Mouse (Mus musculus) intestine, embryonic 14.5 days (tissue): ENCODE results near the gene Igsf21. TPM values are rescaled to one million over a fixed set of nuclear protein-coding genes. Genes with fewer than 3 reads are reported as not detected.
A peak's percentile ranks its signal among the peaks of the same experiment; 100 is the strongest.

ENCODE experiments used
- ATAC-seq: fragments of 200-750 bp; cut with Nextera tagmentation; replicated peaks from 2 replicates; pipeline ENCODE4 v1.8.0; 2017; ENCODE audit warnings: low read depth, moderate number of reproducible peaks, moderate TSS enrichment, moderate library complexity; ENCODE audit not compliant: low FRiP score, low TSS enrichment
- DNase-seq: peaks from one replicate; pipeline ENCODE4 v3.0.0-alpha.2; 2018; ENCODE audit warnings: low spot score
- H3K27ac ChIP-seq: fragments of 300-500 bp; sonication (generic); 2 replicates; pipeline ENCODE4 v1.5.1; 2014; ENCODE audit warnings: low read depth, mild to moderate bottlenecking, control low read depth
- H3K27me3 ChIP-seq: fragments of 300-500 bp; sonication (generic); replicated peaks from 2 replicates; pipeline ENCODE4 v1.6.1; 2014; ENCODE audit warnings: low read length, control low read depth; ENCODE audit not compliant: control insufficient read depth, insufficient read depth
- H3K36me3 ChIP-seq: fragments of 300-500 bp; sonication (generic); 2 replicates; pipeline ENCODE4 v1.6.1; 2014; ENCODE audit warnings: low read length, control low read depth; ENCODE audit not compliant: control insufficient read depth, insufficient read depth
- H3K4me1 ChIP-seq: fragments of 300-500 bp; sonication (generic); replicated peaks from 2 replicates; pipeline ENCODE4 v1.6.1; 2014; ENCODE audit warnings: low read length, control low read depth, mixed read lengths; ENCODE audit not compliant: control insufficient read depth, insufficient read depth
- H3K4me2 ChIP-seq: fragments of 300-500 bp; sonication (generic); 2 replicates; pipeline ENCODE4 v1.6.1; 2014; ENCODE audit warnings: low read length
- H3K4me3 ChIP-seq: fragments of 300-500 bp; sonication (generic); 2 replicates; pipeline ENCODE4 v1.5.1; 2014; ENCODE audit warnings: low read depth, low read length, control low read depth, mixed read lengths
- H3K9ac ChIP-seq: fragments of 300-500 bp; sonication (generic); 2 replicates; pipeline ENCODE4 v1.6.1; 2014; ENCODE audit warnings: mild to moderate bottlenecking, low read length
- H3K9me3 ChIP-seq: fragments of 300-500 bp; sonication (generic); 2 replicates; pipeline ENCODE4 v1.6.1; 2016; ENCODE audit warnings: low read length, control low read depth; ENCODE audit not compliant: control insufficient read depth
- WGBS: fragments of 180-500 bp; shearing (Covaris S2); extraction: QIAGEN DNeasy Blood & Tissue Kit; methylation state at CpG from one replicate; pipeline ENCODE4 v1.1.7; 2014; 5-methylcytosine and 5-hydroxymethylcytosine counted together
- polyA plus RNA-seq: library from polyadenylated mRNA; unstranded; fragments of >200 nt; fragmentation: Nextera tagmentation; extraction: Ambion mirVana; gene quantifications from 2 replicates; pipeline ENCODE4 v1.2.1, GENCODE M21; 2014

Gene Igsf21
- polyA plus RNA-seq, 1 experiment from 2014 or later = 2.2 TPM

DNA sequence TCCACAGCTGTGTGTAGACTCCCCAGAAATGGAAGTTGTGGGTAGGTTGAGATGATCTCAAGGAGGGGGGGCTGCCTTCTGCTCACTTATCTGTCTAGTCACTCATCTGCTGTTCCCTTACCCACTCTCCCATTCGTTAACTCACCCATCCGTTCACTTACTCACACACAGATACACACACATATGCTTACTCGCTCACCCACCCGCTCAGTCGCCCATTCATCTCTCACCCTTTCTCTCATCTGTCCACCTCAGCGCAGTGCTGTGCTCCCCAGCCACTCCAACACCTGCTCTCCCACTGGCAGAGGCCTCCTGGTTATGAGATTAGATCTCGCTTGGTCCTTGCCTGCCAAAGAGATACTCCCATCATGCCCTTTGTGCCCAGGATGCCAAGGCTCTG, 22.1 kb downstream of the Igsf21 start:
- DNase-seq = no peak
- Histone ChIP-seq H3K4me1 (no peaks in the 10 kb centered on the region), H3K27ac (no peak overlapping the region), H3K4me3 (no peak overlapping the region), H3K9me3 (no peaks in the 10 kb centered on the region), H3K9ac (no peak overlapping the region), H3K4me2 (no peak overlapping the region), H3K27me3 (peaks cover 10% of the 10 kb centered on the region), H3K36me3 (no peaks in the 10 kb centered on the region)
- WGBS = 82% methylated on average over 7 of the region's 7 CpGs
- no peak for ATAC-seq

DNA sequence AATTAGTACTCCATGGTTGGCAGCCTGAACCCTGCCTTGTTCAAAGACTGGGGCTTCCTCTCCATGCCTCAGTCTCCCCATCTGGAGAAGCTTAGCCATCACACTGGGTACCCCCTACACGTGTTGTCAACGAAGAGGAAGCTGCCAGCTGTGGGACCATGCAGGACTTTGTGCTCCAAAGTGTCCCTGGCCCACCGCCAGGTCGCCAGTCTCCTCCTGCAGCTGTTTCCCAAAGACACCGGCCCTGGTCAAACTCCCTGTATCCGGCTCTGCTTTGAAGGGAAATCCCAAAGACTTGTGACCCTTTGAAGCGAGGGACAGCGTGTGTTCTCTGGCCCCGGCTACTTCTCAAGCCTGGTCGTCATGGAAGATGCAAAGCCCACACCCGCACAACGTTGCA, 23.5 kb downstream of the Igsf21 start:
- Histone ChIP-seq H3K4me1 (no peaks in the 10 kb centered on the region), H3K36me3 (no peaks in the 10 kb centered on the region), H3K27me3 (peaks cover 10% of the 10 kb centered on the region), H3K27ac (no peak overlapping the region), H3K9me3 (no peaks in the 10 kb centered on the region), H3K4me2 (no peak overlapping the region), H3K9ac (no peak overlapping the region), H3K4me3 (no peak overlapping the region)
- no peak for ATAC-seq
- WGBS = 35% methylated on average over 12 of the region's 12 CpGs
- DNase-seq = no peak

DNA sequence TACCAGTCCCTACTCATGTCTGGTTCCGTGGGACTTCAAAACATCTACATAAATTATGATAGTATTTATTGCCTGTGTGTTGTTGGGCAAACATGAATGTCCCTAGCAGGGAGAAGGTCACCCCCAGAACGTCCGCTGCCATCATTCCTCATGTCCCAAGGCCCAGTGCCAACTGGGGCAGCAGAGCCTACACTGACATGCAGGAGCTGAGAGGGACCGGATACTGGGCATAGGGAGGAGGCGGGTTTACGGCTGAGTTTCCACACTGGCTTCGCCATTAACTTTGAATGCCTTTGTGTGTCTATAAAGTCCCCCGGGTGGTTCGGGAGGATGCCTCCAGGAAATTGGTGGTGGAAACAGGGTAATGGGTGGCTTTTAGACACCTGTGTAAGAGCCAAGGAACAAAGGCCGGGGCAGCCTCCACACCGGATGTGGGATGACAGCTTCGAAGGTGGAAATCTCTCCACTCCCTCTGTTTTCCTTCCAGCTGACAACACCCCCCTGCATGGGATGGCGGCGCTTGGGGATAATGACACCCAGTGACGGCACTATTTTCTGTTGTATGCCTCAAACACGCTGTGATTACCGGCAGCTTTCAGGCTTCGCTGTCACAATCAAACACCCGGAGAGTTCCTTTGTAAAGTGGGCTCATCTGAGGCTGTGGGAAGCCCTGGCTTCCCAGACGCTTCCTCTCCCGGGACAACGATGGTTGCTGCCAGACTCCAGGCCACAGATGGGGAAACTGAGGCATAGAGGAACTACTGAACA, 26.1 kb downstream of the Igsf21 start:
- no peak for DNase-seq
- Histone ChIP-seq H3K27ac (no peak overlapping the region), H3K36me3 (no peaks in the 10 kb centered on the region), H3K4me3 (no peak overlapping the region), H3K9me3 (no peaks in the 10 kb centered on the region), H3K9ac (no peak overlapping the region), H3K4me2 (no peak overlapping the region), H3K27me3 (peaks cover 10% of the 10 kb centered on the region), H3K4me1 (no peaks in the 10 kb centered on the region)
- WGBS = 64% methylated on average over 22 of the region's 22 CpGs
- no peak for ATAC-seq

DNA sequence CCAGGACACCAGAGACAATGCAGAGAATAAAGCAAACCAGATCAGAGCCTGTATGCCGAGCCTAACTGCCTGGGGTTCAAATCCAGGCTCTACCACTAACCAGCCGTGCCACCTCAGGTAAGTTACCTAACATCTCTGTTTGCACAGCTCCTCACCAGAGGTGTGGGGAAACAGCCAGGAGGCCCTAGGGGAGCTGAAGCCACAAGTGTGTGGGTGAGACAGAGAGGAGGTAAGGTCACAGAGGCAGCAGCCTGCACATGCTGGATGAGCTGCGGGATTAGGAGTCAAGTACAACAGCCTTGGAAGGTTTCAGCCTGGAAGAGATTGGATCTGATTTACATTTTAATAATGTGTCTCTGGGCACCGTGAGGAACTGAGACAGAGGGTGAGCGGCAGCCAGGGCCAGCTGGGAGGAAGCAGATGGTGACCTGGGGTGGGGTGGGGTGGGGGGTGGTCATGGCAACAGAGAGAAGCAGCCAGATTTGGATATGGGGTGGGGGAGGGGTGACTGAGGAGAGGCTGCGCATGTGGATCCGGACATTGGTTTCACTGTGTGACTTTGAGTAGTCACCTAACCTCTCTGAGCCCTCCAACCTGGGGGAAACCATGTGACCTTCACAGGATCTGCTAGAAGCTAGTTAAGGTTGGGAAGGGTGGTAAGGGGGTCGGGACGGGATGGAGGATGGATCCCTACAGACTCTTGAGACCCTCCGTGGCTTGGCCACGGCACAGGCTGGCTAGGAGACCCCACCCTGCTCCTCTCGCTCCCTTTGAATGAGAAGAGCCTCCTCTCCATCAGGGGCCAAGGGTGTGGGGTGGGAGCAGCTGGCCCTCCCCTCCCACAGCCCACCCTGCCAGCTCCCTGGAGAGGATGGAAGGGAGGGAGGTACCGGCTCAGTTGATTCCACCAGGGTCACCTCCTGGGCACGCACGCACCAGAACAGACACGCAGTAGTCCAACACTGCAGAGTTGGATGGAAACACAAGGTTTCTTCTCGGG, 27.4 kb downstream of the Igsf21 start:
- Histone ChIP-seq H3K9me3 (no peaks in the 10 kb centered on the region), H3K9ac (no peak overlapping the region), H3K4me2 (no peak overlapping the region), H3K36me3 (no peaks in the 10 kb centered on the region), H3K27ac (0 out of 2 replicates have a peak overlapping the region, but pooled peaks have one; percentile 7), H3K4me3 (no peak overlapping the region), H3K4me1 (no peaks in the 10 kb centered on the region), H3K27me3 (peaks cover 6% of the 10 kb centered on the region; the same call in 1 of the 2 replicates)
- no peak for DNase-seq
- 61% methylated on average over 17 of the region's 17 CpGs for WGBS
- ATAC-seq = no peak

DNA sequence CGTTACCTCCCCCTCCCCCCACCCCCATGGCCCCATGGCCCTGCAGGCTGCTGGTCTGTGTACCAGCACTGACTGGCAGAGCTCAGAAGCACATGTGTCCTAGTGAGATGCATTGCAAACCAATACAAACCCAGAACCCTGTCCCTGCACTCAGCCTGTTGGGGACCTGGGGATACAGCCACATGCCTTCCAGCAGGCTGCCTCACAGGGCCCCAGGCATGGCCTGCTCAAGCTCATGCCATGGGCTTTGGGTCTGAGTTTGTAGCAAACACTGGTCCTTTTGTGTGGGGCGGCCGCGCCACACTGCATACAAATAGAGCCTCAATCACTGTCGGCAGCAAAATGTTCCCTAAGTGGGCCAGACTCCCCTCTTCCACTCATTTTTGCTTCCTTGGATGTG, 28.2 kb downstream of the Igsf21 start:
- H3K27ac ChIP-seq = no peak overlapping the region
- H3K4me3 ChIP-seq = no peak overlapping the region
- H3K9me3 ChIP-seq = no peaks in the 10 kb centered on the region
- H3K9ac ChIP-seq = no peak overlapping the region
- H3K27me3 ChIP-seq = peaks cover 3% of the 10 kb centered on the region; the same call in 1 of the 2 replicates
- H3K4me2 ChIP-seq = no peak overlapping the region
- no peaks in the 10 kb centered on the region for H3K36me3 ChIP-seq
- no peaks in the 10 kb centered on the region for H3K4me1 ChIP-seq
- WGBS = 76% methylated on average over 5 of the region's 5 CpGs
- no peak for DNase-seq
- ATAC-seq = 0 out of 2 replicates have a peak, but pooled peaks have one; percentile 36

DNA sequence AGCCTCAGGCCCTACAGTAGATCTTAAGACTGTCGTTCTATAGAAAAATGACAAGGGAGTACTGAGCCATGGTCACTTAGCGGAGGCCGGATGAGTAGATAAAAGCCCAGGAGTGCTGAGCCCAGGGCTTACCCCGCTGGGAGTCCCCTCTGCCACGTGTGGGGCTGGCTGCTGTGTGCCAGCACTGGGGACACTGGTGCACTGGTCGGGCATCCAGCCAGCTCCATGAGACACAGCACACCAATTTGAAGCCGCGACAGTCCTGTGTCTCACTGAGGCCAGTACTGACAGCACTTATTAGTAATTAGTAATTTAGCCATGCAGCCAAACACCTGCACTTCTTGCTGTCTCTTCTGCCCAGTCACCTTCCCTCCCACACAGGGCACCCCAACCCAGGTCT, 28.6 kb downstream of the Igsf21 start:
- no peak overlapping the region for H3K4me3 ChIP-seq
- no peak overlapping the region for H3K4me2 ChIP-seq
- DNase-seq (no peak), ATAC-seq (no peak)
- H3K4me1 ChIP-seq = no peaks in the 10 kb centered on the region
- 81% methylated on average over 8 of the region's 8 CpGs for WGBS
- H3K27ac ChIP-seq = no peak overlapping the region
- H3K9me3 ChIP-seq = no peaks in the 10 kb centered on the region
- H3K27me3 ChIP-seq = peaks cover 3% of the 10 kb centered on the region; the same call in 1 of the 2 replicates
- H3K9ac ChIP-seq = no peak overlapping the region
- H3K36me3 ChIP-seq = no peaks in the 10 kb centered on the region

DNA sequence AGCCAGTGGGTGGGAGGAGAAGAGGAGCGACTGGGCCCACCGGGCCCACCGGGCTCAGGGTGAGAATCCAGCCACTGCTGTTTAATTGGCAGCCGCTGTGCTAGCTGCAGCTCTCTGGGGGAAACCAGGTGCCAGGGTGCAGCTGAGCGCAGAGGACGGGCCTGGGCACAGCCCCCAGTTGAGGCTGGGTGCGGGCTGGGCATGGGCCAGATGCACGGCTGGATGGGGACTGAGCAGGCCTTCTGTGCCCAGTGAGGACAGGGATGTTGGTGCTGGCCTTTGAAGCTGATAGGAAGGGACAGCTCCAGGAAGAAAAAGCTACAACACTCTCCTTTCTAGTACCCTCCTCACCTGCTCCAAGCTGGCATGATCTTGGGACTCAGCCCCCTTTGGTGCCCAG, 30.5 kb downstream of the Igsf21 start:
- no peak overlapping the region for H3K27ac ChIP-seq
- H3K4me1 ChIP-seq = no peaks in the 10 kb centered on the region
- no peaks in the 10 kb centered on the region for H3K36me3 ChIP-seq
- no peak overlapping the region for H3K9ac ChIP-seq
- DNase-seq (no peak), ATAC-seq (no peak)
- no peak overlapping the region for H3K4me3 ChIP-seq
- H3K9me3 ChIP-seq = no peaks in the 10 kb centered on the region
- H3K27me3 ChIP-seq = no peaks in the 10 kb centered on the region
- H3K4me2 ChIP-seq = no peak overlapping the region
- WGBS = 89% methylated on average over 8 of the region's 8 CpGs

DNA sequence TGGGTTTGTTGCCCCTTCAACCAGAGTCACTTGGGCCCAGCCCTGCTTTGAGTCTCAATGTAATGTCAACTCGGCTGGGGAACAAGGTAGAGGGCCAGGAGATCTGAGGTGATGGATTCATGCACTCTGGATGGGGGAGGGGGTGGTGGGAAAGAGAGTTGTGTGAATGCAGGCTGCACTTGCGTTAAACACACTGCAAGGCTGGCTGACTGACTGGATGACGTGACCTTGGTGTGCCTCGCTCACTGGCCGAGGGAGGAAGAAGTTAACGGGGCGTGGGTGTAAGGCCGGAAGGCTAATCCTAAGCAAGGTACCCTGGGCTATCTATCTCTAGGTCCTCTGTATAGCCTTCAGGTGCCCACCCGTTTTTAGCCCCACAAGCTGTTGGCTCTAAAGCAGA, 31.4 kb downstream of the Igsf21 start:
- DNase-seq (no peak), ATAC-seq (no peak)
- Histone ChIP-seq H3K9me3 (no peaks in the 10 kb centered on the region), H3K27ac (no peak overlapping the region), H3K4me3 (no peak overlapping the region), H3K4me1 (no peaks in the 10 kb centered on the region), H3K36me3 (no peaks in the 10 kb centered on the region), H3K4me2 (no peak overlapping the region), H3K9ac (no peak overlapping the region), H3K27me3 (no peaks in the 10 kb centered on the region)
- WGBS = 73% methylated on average over 9 of the region's 9 CpGs
